Mouse (Mus musculus): ENCODE measurements at regions not wholly inside any gene's neighbourhood (a gene's known extent, or its start where the extent isn't known, plus 50 kb on each side); places are given as distances from the start of the nearest gene placed in this dataset.

GRCm38 (mm10) chr11:112850532-112851272 is 68.7 kb downstream of the Sox9 start:
- peak; percentile 66 to 82 for DNase-seq
- no peak overlapping the region for H3K27ac ChIP-seq
- H3K79me2 ChIP-seq (replicated peaks; ENCODE audit: control insufficient read depth, insufficient read depth, low read length) = no peaks in the 10 kb centered on the region
- H3K4me1 ChIP-seq (ENCODE audit: control insufficient read depth, insufficient read depth, low read length) = no peaks in the 10 kb centered on the region
- no peak overlapping the region for H3K9ac ChIP-seq (ENCODE audit: low read depth, low read length)
- TF ChIP-seq POLR2A (IDR thresholded peaks at IDR 0.05; ENCODE audit: insufficient read depth, low read depth, low read length) = no peak
- peak; percentile 53; the same call in 1 of the 2 replicates for TF ChIP-seq EP300 (IDR thresholded peaks at IDR 0.05; ENCODE audit: insufficient read depth, low read depth, low read length)
- 37% methylated on average over 13 of the region's 13 CpGs for WGBS
- no peaks in the 10 kb centered on the region for H3K36me3 ChIP-seq (ENCODE audit: control insufficient read depth, insufficient read depth, low read length)
- no peak overlapping the region for H3K4me3 ChIP-seq
- intact Hi-C loops (cut with DNase I) = loop anchor here (5.0 kb wide), 1 partner anchor 68 kb away; the partner anchor contains the start of gene Sox9
- no peaks in the 10 kb centered on the region for H3K27me3 ChIP-seq (ENCODE audit: control insufficient read depth, insufficient read depth, low read length)

GRCm38 (mm10) chr11:112851321-112851720 is 69.3 kb downstream of the Sox9 start:
- Histone ChIP-seq H3K27me3 (ENCODE audit: control insufficient read depth, insufficient read depth, low read length) (no peaks in the 10 kb centered on the region), H3K9ac (ENCODE audit: low read depth, low read length) (no peak overlapping the region), H3K79me2 (replicated peaks; ENCODE audit: control insufficient read depth, insufficient read depth, low read length) (no peaks in the 10 kb centered on the region), H3K27ac (no peak overlapping the region), H3K4me1 (ENCODE audit: control insufficient read depth, insufficient read depth, low read length) (no peaks in the 10 kb centered on the region), H3K4me3 (no peak overlapping the region), H3K36me3 (ENCODE audit: control insufficient read depth, insufficient read depth, low read length) (no peaks in the 10 kb centered on the region)
- 60% methylated on average over 9 of the region's 9 CpGs for WGBS
- intact Hi-C loops (cut with DNase I) = loop anchor here (5.0 kb wide), 1 partner anchor 69 kb away; the partner anchor contains the start of gene Sox9
- TF ChIP-seq POLR2A (IDR thresholded peaks at IDR 0.05; ENCODE audit: insufficient read depth, low read depth, low read length) (no peak), CTCF (IDR thresholded peaks at IDR 0.05) (no peak), EP300 (IDR thresholded peaks at IDR 0.05; ENCODE audit: insufficient read depth, low read depth, low read length) (no peak)
- peak in 1 of 2 experiments; percentile 9 for DNase-seq

DNA sequence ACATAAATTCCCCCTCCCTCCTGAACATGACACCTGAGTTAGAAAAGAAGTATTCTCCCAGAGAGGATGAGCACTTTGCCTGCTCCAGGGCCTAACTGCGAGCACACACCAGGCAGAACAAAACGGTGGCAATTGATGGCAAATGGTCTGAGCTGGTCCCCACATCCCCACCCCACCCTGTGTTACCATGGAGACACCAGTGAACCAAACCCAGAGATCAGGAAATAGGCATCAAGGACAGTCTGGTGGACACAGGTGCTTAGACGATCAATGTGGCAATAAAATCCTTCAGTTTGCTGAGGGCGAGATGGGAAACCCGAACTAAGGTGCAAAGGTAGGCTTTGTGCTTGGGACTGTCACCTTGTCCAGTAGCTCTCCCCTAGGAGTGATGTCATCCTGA is 74.0 kb downstream of the Sox9 start:
- no peak overlapping the region for H3K27ac ChIP-seq
- no peaks in the 10 kb centered on the region for H3K36me3 ChIP-seq (ENCODE audit: control insufficient read depth, insufficient read depth, low read length)
- H3K9ac ChIP-seq (ENCODE audit: low read depth, low read length) = no peak overlapping the region
- DNase-seq = no peak
- WGBS = 76% methylated on average over 5 of the region's 5 CpGs
- intact Hi-C loops (cut with DNase I) = no loop called here
- no peak for TF ChIP-seq EP300 (IDR thresholded peaks at IDR 0.05; ENCODE audit: insufficient read depth, low read depth, low read length)
- no peak for TF ChIP-seq CTCF (IDR thresholded peaks at IDR 0.05)
- no peak for TF ChIP-seq POLR2A (IDR thresholded peaks at IDR 0.05; ENCODE audit: insufficient read depth, low read depth, low read length)
- H3K79me2 ChIP-seq (replicated peaks; ENCODE audit: control insufficient read depth, insufficient read depth, low read length) = no peaks in the 10 kb centered on the region
- H3K27me3 ChIP-seq (ENCODE audit: control insufficient read depth, insufficient read depth, low read length) = no peaks in the 10 kb centered on the region
- H3K4me1 ChIP-seq (ENCODE audit: control insufficient read depth, insufficient read depth, low read length) = no peaks in the 10 kb centered on the region
- H3K4me3 ChIP-seq = no peak overlapping the region

- Histone ChIP-seq H3K27me3 (ENCODE audit: control insufficient read depth, insufficient read depth, low read length) (no peaks in the 10 kb centered on the region), H3K79me2 (replicated peaks; ENCODE audit: control insufficient read depth, insufficient read depth, low read length) (no peaks in the 10 kb centered on the region), H3K36me3 (ENCODE audit: control insufficient read depth, insufficient read depth, low read length) (no peaks in the 10 kb centered on the region), H3K4me1 (ENCODE audit: control insufficient read depth, insufficient read depth, low read length) (no peaks in the 10 kb centered on the region), H3K4me3 (no peak overlapping the region), H3K27ac (no peak overlapping the region), H3K9ac (ENCODE audit: low read depth, low read length) (no peak overlapping the region)
- TF ChIP-seq CTCF (IDR thresholded peaks at IDR 0.05) = no peak
- no peak for TF ChIP-seq EP300 (IDR thresholded peaks at IDR 0.05; ENCODE audit: insufficient read depth, low read depth, low read length)
- TF ChIP-seq POLR2A (IDR thresholded peaks at IDR 0.05; ENCODE audit: insufficient read depth, low read depth, low read length) = no peak
- no peak for DNase-seq
- intact Hi-C loops (cut with DNase I) = no loop called here
- 79% methylated on average over 7 of the region's 7 CpGs for WGBS
Observed at GRCm38 (mm10) chr11:112859309-112859708, 77.3 kb downstream of the Sox9 start.

- Histone ChIP-seq H3K27ac (no peak overlapping the region), H3K36me3 (ENCODE audit: control insufficient read depth, insufficient read depth, low read length) (no peaks in the 10 kb centered on the region), H3K79me2 (replicated peaks; ENCODE audit: control insufficient read depth, insufficient read depth, low read length) (no peaks in the 10 kb centered on the region), H3K4me1 (ENCODE audit: control insufficient read depth, insufficient read depth, low read length) (no peaks in the 10 kb centered on the region), H3K4me3 (no peak overlapping the region), H3K9ac (ENCODE audit: low read depth, low read length) (no peak overlapping the region), H3K27me3 (ENCODE audit: control insufficient read depth, insufficient read depth, low read length) (no peaks in the 10 kb centered on the region)
- WGBS = 35% methylated on average over 11 of the region's 11 CpGs
- intact Hi-C loops (cut with DNase I) = no loop called here
- TF ChIP-seq EP300 (IDR thresholded peaks at IDR 0.05; ENCODE audit: insufficient read depth, low read depth, low read length) (no peak), POLR2A (IDR thresholded peaks at IDR 0.05; ENCODE audit: insufficient read depth, low read depth, low read length) (no peak), CTCF (IDR thresholded peaks at IDR 0.05) (no peak)
- DNase-seq = no peak
Observed at GRCm38 (mm10) chr11:112860797-112861196, 78.8 kb downstream of the Sox9 start.

GRCm38 (mm10) chr11:112861233-112861632 is 79.2 kb downstream of the Sox9 start:
- H3K36me3 ChIP-seq (ENCODE audit: control insufficient read depth, insufficient read depth, low read length) = no peaks in the 10 kb centered on the region
- H3K79me2 ChIP-seq (replicated peaks; ENCODE audit: control insufficient read depth, insufficient read depth, low read length) = no peaks in the 10 kb centered on the region
- TF ChIP-seq EP300 (IDR thresholded peaks at IDR 0.05; ENCODE audit: insufficient read depth, low read depth, low read length) (no peak), POLR2A (IDR thresholded peaks at IDR 0.05; ENCODE audit: insufficient read depth, low read depth, low read length) (no peak), CTCF (IDR thresholded peaks at IDR 0.05) (no peak)
- 77% methylated on average over 5 of the region's 5 CpGs for WGBS
- H3K4me1 ChIP-seq (ENCODE audit: control insufficient read depth, insufficient read depth, low read length) = no peaks in the 10 kb centered on the region
- no peak for DNase-seq
- no peaks in the 10 kb centered on the region for H3K27me3 ChIP-seq (ENCODE audit: control insufficient read depth, insufficient read depth, low read length)
- H3K9ac ChIP-seq (ENCODE audit: low read depth, low read length) = no peak overlapping the region
- H3K4me3 ChIP-seq = no peak overlapping the region
- intact Hi-C loops (cut with DNase I) = no loop called here
- H3K27ac ChIP-seq = no peak overlapping the region
